Mouse (Mus musculus): Measurements from ENCODE around the gene Wdr5. TPM values are rescaled to one million over a fixed set of nuclear protein-coding genes. Genes with fewer than 3 reads are reported as not detected.

Wdr5 gene
- 49.2 and 52.0 TPM in 2 replicates for polyA plus RNA-seq (2015; fragmentation: Nextera tagmentation; extraction: Ambion mirVana)

DNA sequence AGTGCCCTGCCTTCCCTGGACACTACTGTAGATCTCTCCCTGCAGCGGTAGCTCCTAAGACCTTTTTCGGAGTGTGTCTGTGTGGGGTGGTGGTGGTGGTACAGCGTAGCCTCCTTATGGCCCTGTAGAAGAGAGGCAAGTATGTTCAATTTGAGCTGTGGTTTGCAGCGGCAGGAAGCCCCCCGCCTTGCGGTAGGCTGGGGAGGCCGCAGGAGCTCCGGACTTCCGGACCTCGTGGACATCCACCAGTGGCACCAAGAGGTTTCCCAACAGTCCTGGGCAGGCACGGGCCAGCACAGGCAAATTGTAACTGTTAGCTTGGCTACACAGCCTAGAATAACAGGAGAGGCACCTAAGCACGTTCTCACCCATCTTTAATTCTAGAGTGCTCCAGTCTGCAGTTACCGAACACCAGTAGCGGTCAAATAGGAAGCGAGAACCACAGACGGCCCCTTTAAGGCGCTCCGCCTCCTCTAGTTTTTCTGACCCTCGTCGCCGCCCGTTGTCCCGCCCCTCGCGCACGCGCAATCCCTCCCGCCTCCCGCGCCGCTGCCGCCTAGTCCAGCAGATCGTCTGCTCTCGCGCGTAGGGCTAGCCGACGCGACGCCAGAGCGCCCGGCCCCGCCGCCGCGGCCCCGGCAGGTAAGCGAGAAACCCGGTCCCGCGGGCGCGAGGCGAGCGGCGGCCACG, at the start of gene Wdr5:
Wdr5 (plus strand) TSS at position 519 of the 690 bp plus-strand sequence.
- Histone ChIP-seq H3K9me3 (no peaks in the 10 kb centered on the region), H3K36me3 (peaks cover 6% of the 10 kb centered on the region), H3K27ac (peak within 1 kb of the TSS; percentile 90), H3K4me1 (peaks cover 23% of the 10 kb centered on the region), H3K27me3 (replicated peaks) (no peaks in the 10 kb centered on the region), H3K4me3 (replicated peaks) (peak within 1 kb of the TSS; percentile 92), H3K4me2 (peak within 1 kb of the TSS; percentile 87), H3K9ac (peak within 1 kb of the TSS; percentile 95)
- under 1% methylated on average over 57 of the region's 57 CpGs for WGBS
- ATAC-seq (ENCODE audit: insufficient read depth, low FRiP score, low read depth): peak; percentile 90

DNA sequence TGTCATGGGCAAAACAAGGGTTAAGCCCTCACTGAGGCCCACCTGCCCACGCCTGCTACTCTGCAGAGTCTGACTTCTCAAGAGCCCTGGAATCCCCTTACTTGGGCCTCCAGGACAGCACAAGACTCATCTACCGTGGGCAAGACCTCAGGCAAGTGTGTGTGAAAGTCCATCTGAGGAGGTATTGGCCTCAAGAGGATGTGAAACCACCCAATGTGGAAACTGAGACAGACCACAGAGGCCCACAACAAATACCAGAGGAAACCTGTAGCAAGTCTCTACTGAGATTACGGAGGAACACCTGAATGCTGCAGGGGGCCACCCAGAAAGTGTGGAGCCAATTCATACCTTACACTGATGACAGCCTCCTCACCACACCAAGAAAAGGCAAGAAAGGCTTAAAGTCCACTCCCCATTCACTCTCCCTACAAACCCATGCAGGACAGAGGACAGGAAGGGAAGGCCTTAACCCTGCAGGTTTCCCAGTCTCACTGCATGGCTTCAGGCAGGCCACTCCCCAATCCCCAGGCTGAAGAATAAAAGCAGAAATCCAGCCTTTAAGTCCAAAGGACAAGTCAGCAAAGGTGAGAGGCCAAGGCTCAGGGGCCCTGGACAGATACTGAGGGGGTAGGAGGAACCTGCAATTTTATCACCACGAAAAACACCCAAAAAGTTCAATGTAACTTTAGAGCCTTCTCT, 45.5 kb upstream of the Wdr5 start:
- Histone ChIP-seq H3K27me3 (replicated peaks) (no peaks in the 10 kb centered on the region), H3K36me3 (peaks cover 3% of the 10 kb centered on the region), H3K4me3 (replicated peaks) (no peak overlapping the region), H3K9me3 (no peaks in the 10 kb centered on the region), H3K9ac (no peak overlapping the region), H3K27ac (no peak overlapping the region), H3K4me1 (peaks cover 55% of the 10 kb centered on the region), H3K4me2 (no peak overlapping the region)
- WGBS: 56% methylated on average over 4 of the region's 4 CpGs
- no peak for ATAC-seq (ENCODE audit: insufficient read depth, low FRiP score, low read depth)

DNA sequence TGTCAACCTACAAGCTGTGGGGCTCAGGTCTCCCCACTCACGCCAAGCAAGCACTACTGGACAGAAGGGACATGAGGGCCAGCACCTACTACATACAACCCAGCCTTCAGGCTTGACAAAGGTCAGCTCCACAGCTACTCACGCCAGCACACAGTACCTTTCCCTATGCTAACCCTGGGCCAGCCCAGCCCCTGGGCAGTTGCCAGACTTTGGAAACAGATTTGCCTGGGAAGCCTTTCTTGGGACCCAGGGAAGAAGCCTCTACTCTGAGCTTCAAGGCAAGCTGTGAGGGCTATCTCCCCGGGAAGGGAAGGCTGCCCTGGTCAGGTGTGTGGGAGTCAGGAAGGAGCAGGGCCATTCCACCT, 45.0 kb upstream of the Wdr5 start:
- no peak for ATAC-seq (ENCODE audit: insufficient read depth, low FRiP score, low read depth)
- H3K27me3 ChIP-seq (replicated peaks): no peaks in the 10 kb centered on the region
- H3K27ac ChIP-seq: no peak overlapping the region
- no peak overlapping the region for H3K4me3 ChIP-seq (replicated peaks)
- no peak overlapping the region for H3K9ac ChIP-seq
- no peak overlapping the region for H3K4me2 ChIP-seq
- 65% methylated on average over 3 of the region's 3 CpGs for WGBS
- peaks cover 55% of the 10 kb centered on the region for H3K4me1 ChIP-seq
- H3K36me3 ChIP-seq: peaks cover 3% of the 10 kb centered on the region; the same call in 1 of the 2 replicates
- H3K9me3 ChIP-seq: no peaks in the 10 kb centered on the region

DNA sequence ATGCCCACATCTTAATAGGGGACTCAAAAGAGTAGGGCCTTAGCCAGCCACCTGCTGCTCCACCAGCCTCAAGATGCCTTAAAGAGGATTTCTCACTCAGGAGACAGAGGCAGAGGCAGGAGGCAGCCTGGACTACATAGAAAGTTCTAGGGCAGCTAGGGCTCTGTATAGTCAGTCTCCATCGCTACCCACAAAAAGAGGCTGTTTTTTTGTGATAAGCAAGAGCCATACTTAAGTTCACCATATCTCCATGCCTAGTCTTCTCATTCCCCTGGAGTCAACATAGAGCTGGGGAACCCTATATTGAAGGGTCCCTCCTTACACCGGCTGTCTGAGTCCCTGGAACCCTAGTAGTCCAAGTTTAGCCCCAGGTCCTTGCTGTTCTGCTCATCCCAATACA, 44.4 kb upstream of the Wdr5 start:
- no peak for ATAC-seq (ENCODE audit: insufficient read depth, low FRiP score, low read depth)
- Histone ChIP-seq H3K4me3 (replicated peaks) (no peak overlapping the region), H3K27me3 (replicated peaks) (no peaks in the 10 kb centered on the region), H3K36me3 (peaks cover 3% of the 10 kb centered on the region; the same call in 1 of the 2 replicates), H3K4me1 (peaks cover 55% of the 10 kb centered on the region), H3K27ac (no peak overlapping the region), H3K9ac (no peak overlapping the region), H3K9me3 (no peaks in the 10 kb centered on the region), H3K4me2 (no peak overlapping the region)
- 84% methylated on average over 2 of the region's 2 CpGs for WGBS

DNA sequence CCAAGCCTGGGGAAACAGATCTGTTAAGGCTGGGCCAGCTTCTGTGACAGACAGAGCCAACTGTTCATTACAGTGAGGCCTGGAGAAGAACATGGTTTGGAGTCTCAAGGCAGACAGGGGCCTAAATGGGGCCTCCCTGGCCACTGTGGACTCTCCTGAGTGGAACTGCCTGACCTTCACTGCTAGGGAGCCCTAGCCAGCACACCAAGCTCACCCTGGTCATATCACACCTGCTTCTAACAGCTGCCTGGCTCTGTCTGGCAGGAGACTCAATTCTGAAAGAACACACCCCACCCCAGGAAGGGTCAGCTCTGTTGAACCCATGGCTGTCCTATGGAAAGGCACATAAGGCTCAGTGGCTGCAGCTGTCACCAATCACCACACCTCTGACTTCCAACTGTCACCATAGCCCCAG, 43.8 kb upstream of the Wdr5 start:
- no peak overlapping the region for H3K4me2 ChIP-seq
- H3K36me3 ChIP-seq: peaks cover 3% of the 10 kb centered on the region; the same call in 1 of the 2 replicates
- H3K27ac ChIP-seq: no peak overlapping the region
- H3K4me1 ChIP-seq: peaks cover 55% of the 10 kb centered on the region
- no peak overlapping the region for H3K9ac ChIP-seq
- no peak for ATAC-seq (ENCODE audit: insufficient read depth, low FRiP score, low read depth)
- H3K9me3 ChIP-seq: no peaks in the 10 kb centered on the region
- no peak overlapping the region for H3K4me3 ChIP-seq (replicated peaks)
- H3K27me3 ChIP-seq (replicated peaks): no peaks in the 10 kb centered on the region

DNA sequence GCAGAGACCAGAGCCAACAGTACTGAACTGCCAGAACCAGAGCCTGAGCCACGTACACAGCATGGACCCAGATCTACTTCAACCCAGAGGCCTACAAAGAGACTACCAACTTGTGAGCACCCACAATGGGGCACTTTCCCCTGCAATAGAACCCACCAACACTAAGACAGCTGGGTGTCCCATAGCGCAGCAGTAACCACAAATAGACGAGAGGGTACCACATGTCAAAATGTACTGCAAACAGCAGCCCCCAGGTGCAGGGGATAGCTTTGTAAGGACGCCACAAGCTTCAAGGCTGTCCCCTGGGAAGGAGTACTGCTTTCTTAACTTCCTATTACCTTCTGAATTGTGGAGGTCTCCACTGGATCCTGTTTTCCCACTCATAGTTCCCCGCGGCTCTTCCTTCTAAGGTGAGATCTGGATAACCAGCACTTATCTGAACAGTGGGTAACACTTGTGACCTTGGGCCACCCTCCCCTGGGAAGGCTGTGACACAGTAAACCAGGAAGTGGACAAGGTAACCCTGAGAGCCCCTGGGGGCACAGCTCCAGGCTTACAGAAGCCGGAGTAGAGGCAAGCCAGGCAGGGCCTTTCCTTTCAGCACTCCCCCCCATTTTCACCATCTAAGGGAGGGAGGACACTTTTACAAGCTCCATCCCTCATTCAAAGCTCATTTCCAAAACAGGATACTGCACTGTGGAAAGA, 41.7 kb upstream of the Wdr5 start:
- peak overlapping the region; percentile 81 for H3K4me2 ChIP-seq
- H3K4me1 ChIP-seq: peaks cover 54% of the 10 kb centered on the region
- WGBS: 56% methylated on average over 7 of the region's 7 CpGs
- no peaks in the 10 kb centered on the region for H3K9me3 ChIP-seq
- H3K4me3 ChIP-seq (replicated peaks): peak overlapping the region; percentile 93
- H3K9ac ChIP-seq: peak overlapping the region; percentile 7; the same call in 1 of the 2 replicates
- ATAC-seq (ENCODE audit: insufficient read depth, low FRiP score, low read depth): no peak
- H3K27me3 ChIP-seq (replicated peaks): no peaks in the 10 kb centered on the region
- H3K36me3 ChIP-seq: no peaks in the 10 kb centered on the region
- H3K27ac ChIP-seq: peak overlapping the region; percentile 97; the same call in 1 of the 2 replicates

DNA sequence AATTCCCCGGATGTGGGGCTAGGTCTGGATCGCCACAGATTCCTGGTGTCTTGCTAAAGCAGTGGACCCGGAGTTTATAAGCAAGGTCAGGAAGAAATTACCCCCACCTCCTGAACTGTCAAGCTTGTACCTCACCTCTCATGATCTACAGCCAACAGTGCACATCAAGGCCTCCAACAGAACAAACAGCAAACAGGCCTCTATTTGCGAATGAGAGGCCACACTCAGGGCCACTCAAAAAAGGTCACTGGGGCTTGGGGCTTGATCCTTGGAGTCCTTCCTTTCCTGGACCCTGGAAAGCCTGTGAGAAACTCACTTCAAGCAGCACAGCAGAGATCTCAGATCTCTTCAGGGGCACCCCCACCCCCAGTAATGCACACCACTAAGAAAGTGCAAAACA, 41.0 kb upstream of the Wdr5 start:
- H3K27ac ChIP-seq: peak overlapping the region; percentile 97
- ATAC-seq (ENCODE audit: insufficient read depth, low FRiP score, low read depth): no peak
- H3K9ac ChIP-seq: peak overlapping the region; percentile 92
- no peaks in the 10 kb centered on the region for H3K36me3 ChIP-seq
- H3K4me2 ChIP-seq: peak overlapping the region; percentile 81
- H3K4me1 ChIP-seq: peaks cover 52% of the 10 kb centered on the region
- WGBS: 20% methylated on average over 4 of the region's 4 CpGs
- H3K4me3 ChIP-seq (replicated peaks): peak overlapping the region; percentile 93
- H3K9me3 ChIP-seq: no peaks in the 10 kb centered on the region
- H3K27me3 ChIP-seq (replicated peaks): no peaks in the 10 kb centered on the region

DNA sequence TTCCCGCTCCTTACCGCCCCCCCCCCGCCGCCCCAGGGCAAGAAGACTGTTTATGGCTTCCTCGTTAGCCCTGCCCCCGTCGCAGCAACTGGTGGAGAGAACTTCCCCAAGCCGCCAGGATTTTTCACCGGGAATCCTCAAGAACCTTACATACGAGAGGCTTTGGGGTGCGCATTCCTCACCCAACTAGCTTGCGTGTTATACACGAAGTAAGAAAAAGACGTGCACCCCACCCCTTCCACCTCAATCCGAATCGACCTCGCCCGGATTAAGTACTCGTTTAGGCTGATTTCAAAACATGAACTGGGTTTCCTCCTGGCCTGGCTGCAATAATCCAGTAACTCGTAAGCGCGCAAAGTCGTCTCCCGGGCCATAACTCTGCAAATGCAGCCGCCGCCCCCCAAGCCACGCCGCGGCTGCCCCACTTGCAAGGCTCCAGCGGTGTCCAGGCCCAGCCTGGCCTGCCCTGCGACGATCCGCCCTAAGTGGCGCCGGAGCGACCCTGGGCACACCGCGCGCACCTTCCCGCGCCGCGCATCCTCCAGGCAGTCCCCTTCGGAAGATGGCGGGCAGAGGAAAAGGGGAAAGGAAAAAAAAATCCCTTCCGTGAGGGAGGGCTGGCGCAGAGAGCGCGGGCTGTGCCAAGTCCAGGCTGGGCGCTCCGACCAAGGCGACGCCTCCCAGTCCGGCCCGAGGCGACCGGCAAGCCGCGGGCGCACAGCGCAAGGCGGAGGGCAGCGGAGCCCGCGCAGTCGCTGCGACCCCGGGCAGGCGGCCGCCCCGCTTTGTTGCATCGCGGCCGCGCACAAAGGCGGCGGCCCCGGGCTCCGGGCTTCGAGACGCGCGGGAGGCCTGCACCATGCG, 40.1 kb upstream of the Wdr5 start:
- peak overlapping the region; percentile 93 for H3K4me3 ChIP-seq (replicated peaks)
- peak overlapping the region; percentile 81 for H3K4me2 ChIP-seq
- no peaks in the 10 kb centered on the region for H3K27me3 ChIP-seq (replicated peaks)
- peak overlapping the region; percentile 97 for H3K27ac ChIP-seq
- H3K36me3 ChIP-seq: no peaks in the 10 kb centered on the region
- no peak for ATAC-seq (ENCODE audit: insufficient read depth, low FRiP score, low read depth)
- H3K9ac ChIP-seq: peak overlapping the region; percentile 92
- under 1% methylated on average over 74 of the region's 84 CpGs for WGBS
- peaks cover 43% of the 10 kb centered on the region for H3K4me1 ChIP-seq
- no peaks in the 10 kb centered on the region for H3K9me3 ChIP-seq

DNA sequence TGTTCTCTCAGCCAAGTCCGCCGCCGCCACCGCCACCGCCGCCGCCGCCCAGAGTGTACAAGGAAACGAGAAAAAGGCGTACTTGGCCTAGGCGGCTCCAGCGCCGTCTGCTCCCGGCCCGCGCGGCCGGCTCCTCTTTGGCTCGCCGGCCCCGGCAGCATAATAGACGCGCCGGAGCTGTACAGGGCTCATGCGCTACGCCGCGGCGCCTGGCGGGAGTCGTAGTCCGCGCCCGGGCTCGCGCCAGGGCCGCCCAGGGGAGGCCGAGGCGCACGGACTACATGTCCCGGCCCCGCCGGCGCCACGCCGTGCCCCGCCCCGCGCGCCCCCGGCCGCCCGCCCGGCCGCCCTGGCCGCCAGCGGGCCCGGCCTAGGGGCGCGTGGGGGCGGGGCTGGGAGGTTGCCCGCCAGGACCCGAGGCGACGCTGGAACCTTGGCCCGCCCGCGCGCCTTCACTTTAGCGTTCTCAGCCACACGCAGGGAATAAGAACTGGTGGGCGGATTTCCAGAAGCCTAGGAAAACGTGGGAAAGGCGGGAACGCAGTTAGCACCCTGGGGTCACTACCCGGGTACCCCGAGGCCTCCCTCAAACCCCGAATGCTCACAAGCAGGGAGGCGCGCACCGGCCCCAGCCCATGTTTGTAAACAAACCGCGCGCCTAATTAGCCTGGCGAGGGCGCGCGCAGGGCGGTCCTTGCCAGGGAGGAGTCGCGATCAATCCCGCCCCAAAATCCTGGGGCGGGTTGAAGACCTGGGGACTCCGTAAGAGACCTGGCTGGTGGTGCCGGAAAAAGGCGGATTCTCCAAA, 39.3 kb upstream of the Wdr5 start:
- Histone ChIP-seq H3K27me3 (replicated peaks) (no peaks in the 10 kb centered on the region), H3K4me2 (peak overlapping the region; percentile 81), H3K36me3 (no peaks in the 10 kb centered on the region), H3K4me3 (replicated peaks) (peak overlapping the region; percentile 93), H3K27ac (peak overlapping the region; percentile 97), H3K9me3 (no peaks in the 10 kb centered on the region), H3K9ac (peak overlapping the region; percentile 92), H3K4me1 (peaks cover 37% of the 10 kb centered on the region)
- ATAC-seq (ENCODE audit: insufficient read depth, low FRiP score, low read depth): peak; percentile 98
- WGBS: under 1% methylated on average over 95 of the region's 96 CpGs

DNA sequence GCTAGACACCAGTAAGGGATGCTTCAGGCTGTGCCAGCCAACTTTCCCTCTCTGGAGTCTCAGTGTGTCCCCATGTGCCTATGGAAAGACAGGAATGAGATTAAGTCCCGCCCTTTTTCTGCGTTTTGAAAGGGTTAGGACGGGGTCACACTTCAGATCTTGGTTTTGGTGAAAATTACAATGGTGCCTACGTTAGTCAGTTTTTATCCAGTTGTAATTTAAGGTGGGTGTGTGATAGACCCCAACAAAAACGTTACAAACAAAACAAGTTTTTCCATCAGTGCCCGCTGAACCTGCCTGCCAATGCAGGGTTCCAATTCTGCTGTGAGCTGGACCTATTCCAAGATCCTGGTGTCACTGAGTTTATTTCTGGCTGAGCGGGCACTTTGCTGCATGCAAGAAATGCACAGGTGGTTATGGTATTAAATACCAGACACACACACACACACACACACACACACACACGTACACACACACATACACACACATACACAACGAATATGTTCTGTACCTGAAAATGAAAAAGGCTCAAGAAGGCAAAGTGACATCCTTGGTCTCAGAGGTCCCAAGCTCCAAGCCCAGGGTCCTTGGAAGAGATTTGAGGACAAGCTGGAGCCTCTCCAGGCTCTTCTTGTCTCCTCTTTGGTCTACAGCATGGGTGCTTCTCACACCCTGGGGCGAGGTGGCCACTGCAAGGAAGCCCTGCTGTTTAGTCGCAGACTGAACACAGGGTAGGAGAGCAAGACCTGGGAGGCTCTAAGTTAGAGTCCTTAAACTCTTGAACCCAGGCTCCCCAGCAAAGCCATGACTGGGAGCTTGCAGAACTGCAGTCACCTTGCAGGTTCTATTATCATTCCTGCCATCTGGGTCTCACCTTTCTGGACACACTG, 38.4 kb upstream of the Wdr5 start:
- no peaks in the 10 kb centered on the region for H3K36me3 ChIP-seq
- peak overlapping the region; percentile 78 for H3K4me2 ChIP-seq
- H3K9ac ChIP-seq: peak overlapping the region; percentile 37; the same call in 1 of the 2 replicates
- no peak for ATAC-seq (ENCODE audit: insufficient read depth, low FRiP score, low read depth)
- peaks cover 29% of the 10 kb centered on the region for H3K4me1 ChIP-seq
- H3K27ac ChIP-seq: peak overlapping the region; percentile 95
- WGBS: 28% methylated on average over 11 of the region's 11 CpGs
- no peaks in the 10 kb centered on the region for H3K9me3 ChIP-seq
- peak overlapping the region; percentile 93 for H3K4me3 ChIP-seq (replicated peaks)
- no peaks in the 10 kb centered on the region for H3K27me3 ChIP-seq (replicated peaks)

Measured in stomach, embryonic 15.5 days (tissue).